Mouse (Mus musculus): ENCODE results near the gene Hoxa3.

- TF ChIP-seq CTCF (IDR thresholded peaks at IDR 0.05) (no peak), POLR2A (IDR thresholded peaks at IDR 0.05; ENCODE audit: insufficient read depth, low read depth, low read length) (no peak)
Observed at GRCm38 (mm10) chr6:52164051-52164625, 49.0 kb downstream of the Hoxa3 start.

All from heart, adult 2 months (tissue).